Mouse (Mus musculus): ENCODE data around the gene Steap4.
"Not testable (repeated sequence)": the region's sequence is repeated elsewhere in the genome, so short reads cannot be mapped to it uniquely, and the experiment has no call there.

The Steap4 gene

GRCm38 (mm10) chr5:7960176-7960575 lies at the start of gene Steap4:
Gene Steap4 (plus strand): TSS chr5:7960457.
- peak; percentile 47 for DNase-seq (ENCODE audit: low spot score)

GRCm38 (mm10) chr5:7911975-7912374 lies 48.3 kb upstream of the Steap4 start:
- no peak for DNase-seq (ENCODE audit: low spot score)

GRCm38 (mm10) chr5:7917501-7918295 lies 42.6 kb upstream of the Steap4 start:
- DNase-seq (ENCODE audit: low spot score) = no peak

- no peak for DNase-seq (ENCODE audit: low spot score)
These were observed 42.0 kb upstream of the Steap4 start for GRCm38 (mm10) chr5:7918296-7918579.

- DNase-seq (ENCODE audit: low spot score) = no peak
These were observed 40.6 kb upstream of the Steap4 start for GRCm38 (mm10) chr5:7919681-7920080.

GRCm38 (mm10) chr5:7922751-7923150 lies 37.5 kb upstream of the Steap4 start:
- no peak for DNase-seq (ENCODE audit: low spot score)

- no peak for DNase-seq (ENCODE audit: low spot score)
These were observed 36.6 kb upstream of the Steap4 start for GRCm38 (mm10) chr5:7923666-7924065.

- DNase-seq (ENCODE audit: low spot score) = no peak
These were observed 27.7 kb upstream of the Steap4 start for GRCm38 (mm10) chr5:7932234-7933221.

GRCm38 (mm10) chr5:7933495-7933894 lies 26.8 kb upstream of the Steap4 start:
- DNase-seq (ENCODE audit: low spot score) = not testable (repeated sequence)

GRCm38 (mm10) chr5:7933933-7934675 lies 26.2 kb upstream of the Steap4 start:
- no peak for DNase-seq (ENCODE audit: low spot score)

- no peak for DNase-seq (ENCODE audit: low spot score)
These were observed 5.4 kb upstream of the Steap4 start for GRCm38 (mm10) chr5:7954838-7955237.

- no peak for DNase-seq (ENCODE audit: low spot score)
These were observed 4.8 kb upstream of the Steap4 start for GRCm38 (mm10) chr5:7955371-7955966.

GRCm38 (mm10) chr5:7958061-7958460 lies 2.2 kb upstream of the Steap4 start:
- no peak for DNase-seq (ENCODE audit: low spot score)

GRCm38 (mm10) chr5:7959286-7959685 lies 971 bp upstream of the Steap4 start:
- DNase-seq (ENCODE audit: low spot score) = no peak

GRCm38 (mm10) chr5:7961113-7961512 lies 856 bp downstream of the Steap4 start:
- DNase-seq (ENCODE audit: low spot score) = no peak

GRCm38 (mm10) chr5:7965281-7965680 lies 5.0 kb downstream of the Steap4 start:
- peak; percentile 31 for DNase-seq (ENCODE audit: low spot score)

GRCm38 (mm10) chr5:7968152-7968551 lies 7.9 kb downstream of the Steap4 start:
- DNase-seq (ENCODE audit: low spot score) = no peak

- no peak for DNase-seq (ENCODE audit: low spot score)
These were observed 12.0 kb downstream of the Steap4 start for GRCm38 (mm10) chr5:7972266-7972665.

GRCm38 (mm10) chr5:7974522-7975197 lies 14.4 kb downstream of the Steap4 start:
- DNase-seq (ENCODE audit: low spot score) = no peak

- no peak for DNase-seq (ENCODE audit: low spot score)
These were observed 20.3 kb downstream of the Steap4 start for GRCm38 (mm10) chr5:7980586-7980985.

GRCm38 (mm10) chr5:7987962-7988361 lies 27.7 kb downstream of the Steap4 start:
- no peak for DNase-seq (ENCODE audit: low spot score)

All from ovary, postnatal 14 days (tissue).